Mouse (Mus musculus) left cerebral cortex, postnatal 4 days (tissue): ENCODE measurements around the gene Ghrl. TPM values are rescaled to one million over a fixed set of nuclear protein-coding genes. Genes with fewer than 3 reads are reported as not detected.

Experiments used
- DNase-seq: peaks from one replicate; pipeline ENCODE4 v3.0.0-alpha.2; 2022
- intact Hi-C: fragments of 180-260 bp; cut with DNase I; formaldehyde crosslinking; loops from one replicate; pipeline ENCODE4 v1.15.1; 2025
- total RNA-seq, 2 experiments: library from RNA; stranded (reverse); gene quantifications; 2 replicates each; pipeline ENCODE4 v1.2.3; 2021

The Ghrl gene
- total RNA-seq, 2 experiments from 2014 or later: not detected

GRCm38 (mm10) chr6:113697222-113698205 lies 22.2 kb downstream of the Ghrl start:
- DNase-seq: peak; percentile 27
- intact Hi-C loops: no loop called here

GRCm38 (mm10) chr6:113696582-113697221 lies 23.0 kb downstream of the Ghrl start, which contains the start of gene Tatdn2:
TSS of gene Tatdn2 (plus strand) at chr6:113697050.
- peak; percentile 96 for DNase-seq
- intact Hi-C loops: no loop called here

- intact Hi-C loops: no loop called here
- no peak for DNase-seq
These were observed 23.8 kb downstream of the Ghrl start for GRCm38 (mm10) chr6:113695766-113696355.

- no peak for DNase-seq
- intact Hi-C loops: no loop called here
These were observed 24.5 kb downstream of the Ghrl start for GRCm38 (mm10) chr6:113695203-113695602.

GRCm38 (mm10) chr6:113693377-113693776 lies 26.3 kb downstream of the Ghrl start:
- intact Hi-C loops: no loop called here
- no peak for DNase-seq

GRCm38 (mm10) chr6:113692661-113693133 lies 27.0 kb downstream of the Ghrl start:
- intact Hi-C loops: no loop called here
- DNase-seq: no peak

- intact Hi-C loops: no loop called here
- DNase-seq: no peak
These were observed 28.6 kb downstream of the Ghrl start for GRCm38 (mm10) chr6:113691084-113691462.

- intact Hi-C loops: no loop called here
- no peak for DNase-seq
These were observed 29.1 kb downstream of the Ghrl start for GRCm38 (mm10) chr6:113690400-113691083.

GRCm38 (mm10) chr6:113690008-113690399 lies 29.7 kb downstream of the Ghrl start:
- no peak for DNase-seq
- intact Hi-C loops: no loop called here

- DNase-seq: peak; percentile 21
- intact Hi-C loops: no loop called here
These were observed 33.0 kb downstream of the Ghrl start for GRCm38 (mm10) chr6:113686551-113687125.

GRCm38 (mm10) chr6:113683081-113683825 lies 36.4 kb downstream of the Ghrl start:
- intact Hi-C loops: loop anchor here (5.0 kb wide), 1 partner anchor 41 kb away; no protein-coding TSS in a partner anchor
- DNase-seq: no peak

- DNase-seq: peak; percentile 75
- intact Hi-C loops: loop anchor here (5.0 kb wide), 1 partner anchor 39 kb away; no protein-coding TSS in a partner anchor
These were observed 38.4 kb downstream of the Ghrl start for GRCm38 (mm10) chr6:113681271-113681670.

GRCm38 (mm10) chr6:113679993-113680566 lies 39.6 kb downstream of the Ghrl start:
- DNase-seq: no peak
- intact Hi-C loops: loop anchor here (5.0 kb wide), 1 partner anchor 38 kb away; no protein-coding TSS in a partner anchor

GRCm38 (mm10) chr6:113678246-113679012 lies 41.3 kb downstream of the Ghrl start:
- no peak for DNase-seq
- intact Hi-C loops: no loop called here

- DNase-seq: no peak
- intact Hi-C loops: no loop called here
These were observed 42.5 kb downstream of the Ghrl start for GRCm38 (mm10) chr6:113677070-113677734.

GRCm38 (mm10) chr6:113675991-113676390 lies 43.7 kb downstream of the Ghrl start:
- intact Hi-C loops: no loop called here
- no peak for DNase-seq

- intact Hi-C loops: no loop called here
- DNase-seq: no peak
These were observed 44.4 kb downstream of the Ghrl start for GRCm38 (mm10) chr6:113675234-113675633.

GRCm38 (mm10) chr6:113672989-113673388 lies 46.7 kb downstream of the Ghrl start:
- no peak for DNase-seq
- intact Hi-C loops: no loop called here
